Mouse (Mus musculus) neural tube, embryonic 13.5 days (tissue): Measurements from ENCODE around the gene Siah1a. TPM values are rescaled to one million over a fixed set of nuclear protein-coding genes. Genes with fewer than 3 reads are reported as not detected.

Experiments
- ATAC-seq: fragments of 200-750 bp; cut with Nextera tagmentation; 2 replicates; pipeline ENCODE4 v1.8.0; 2017; ENCODE audit warnings: low read depth, mild to moderate bottlenecking, moderate TSS enrichment, moderate library complexity
- H3K27ac ChIP-seq: fragments of 300-500 bp; sonication (generic); replicated peaks from 2 replicates; pipeline ENCODE4 v1.5.1; 2015; ENCODE audit warnings: moderate library complexity, mild to moderate bottlenecking, inconsistent platforms
- H3K27me3 ChIP-seq: fragments of 300-500 bp; sonication (generic); 2 replicates; pipeline ENCODE4 v1.6.1; 2015; ENCODE audit warnings: mild to moderate bottlenecking, inconsistent platforms
- H3K36me3 ChIP-seq: fragments of 300-500 bp; sonication (generic); 2 replicates; pipeline ENCODE4 v1.6.1; 2015; ENCODE audit warnings: mild to moderate bottlenecking, inconsistent platforms
- H3K4me1 ChIP-seq: fragments of 300-500 bp; sonication (generic); replicated peaks from 2 replicates; pipeline ENCODE4 v1.6.1; 2015; ENCODE audit warnings: inconsistent platforms
- H3K4me2 ChIP-seq: fragments of 300-500 bp; sonication (generic); 2 replicates; pipeline ENCODE4 v1.6.1; 2015; ENCODE audit warnings: inconsistent platforms, mild to moderate bottlenecking, moderate library complexity
- H3K4me3 ChIP-seq: fragments of 300-500 bp; sonication (generic); 2 replicates; pipeline ENCODE4 v1.5.1; 2015; ENCODE audit warnings: mild to moderate bottlenecking, inconsistent platforms
- H3K9ac ChIP-seq: fragments of 300-500 bp; sonication (generic); 2 replicates; pipeline ENCODE4 v1.6.1; 2015; ENCODE audit warnings: moderate library complexity, mild to moderate bottlenecking, inconsistent platforms
- H3K9me3 ChIP-seq: fragments of 300-500 bp; sonication (generic); 2 replicates; pipeline ENCODE4 v1.6.1; 2016; ENCODE audit warnings: inconsistent platforms
- WGBS: fragments of 180-500 bp; shearing (Covaris S2); methylation state at CpG from one replicate; pipeline ENCODE4 v1.1.7; 2015; 5-methylcytosine and 5-hydroxymethylcytosine counted together
- polyA plus RNA-seq: library from polyadenylated mRNA; unstranded; fragments of >200 nt; fragmentation: Nextera tagmentation; extraction: Ambion mirVana; gene quantifications from 2 replicates; pipeline ENCODE4 v1.2.1, GENCODE M21; 2015

Gene Siah1a
- polyA plus RNA-seq, 1 experiment from 2014 or later: 86.4 TPM

DNA sequence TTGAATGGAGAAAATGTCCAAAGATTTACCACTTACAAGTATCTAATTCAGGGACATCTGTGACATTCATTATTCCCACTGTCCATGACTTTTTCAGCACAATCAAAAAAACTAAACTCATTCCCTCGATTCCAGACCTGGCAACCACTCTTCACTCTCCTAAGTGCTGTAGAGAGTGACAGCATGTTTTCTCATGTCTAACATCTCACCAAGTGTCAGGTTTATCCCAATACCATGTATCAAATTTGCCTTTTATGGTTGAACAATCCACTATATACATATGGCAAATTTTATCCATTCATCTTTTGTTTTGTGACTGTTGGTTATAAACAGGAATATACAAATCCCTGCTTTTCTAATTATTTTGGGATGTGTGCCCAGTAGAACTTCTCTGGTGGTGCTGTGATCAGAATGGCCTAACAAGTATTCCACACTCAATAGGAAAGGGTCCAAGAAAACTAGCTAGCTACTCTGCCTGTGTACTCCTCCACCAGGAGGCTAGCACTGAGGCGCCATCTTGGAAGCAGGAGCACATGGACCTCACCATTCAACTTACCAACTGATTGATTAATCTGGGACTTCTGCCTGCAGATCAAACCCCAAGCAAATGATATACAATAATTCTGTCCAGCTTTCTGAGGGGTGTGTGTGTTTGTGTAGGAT lies 27.3 kb downstream of the Siah1a start:
- H3K9ac ChIP-seq: no peak overlapping the region

GRCm38 (mm10) chr8:86713407-86714188 lies 32.1 kb downstream of the Siah1a start:
- 40% methylated on average over 14 of the region's 14 CpGs for WGBS
- peak; percentile 79 for ATAC-seq
- Histone ChIP-seq H3K4me1 (peaks cover 22% of the 10 kb centered on the region), H3K9ac (no peak overlapping the region), H3K27ac (peak overlapping the region; percentile 61; the same call in 1 of the 2 replicates), H3K27me3 (no peaks in the 10 kb centered on the region), H3K4me2 (no peak overlapping the region), H3K36me3 (peaks cover 38% of the 10 kb centered on the region), H3K4me3 (no peak overlapping the region), H3K9me3 (no peaks in the 10 kb centered on the region)

More for the DNA sequence above, 27.3 kb downstream of the Siah1a start:
- H3K36me3 ChIP-seq: peaks cover 50% of the 10 kb centered on the region
- H3K4me3 ChIP-seq: no peak overlapping the region
- ATAC-seq: no peak
- no peak overlapping the region for H3K4me2 ChIP-seq
- H3K27ac ChIP-seq: no peak overlapping the region
- WGBS: 91% methylated on average over 2 of the region's 2 CpGs
- no peaks in the 10 kb centered on the region for H3K9me3 ChIP-seq
- H3K4me1 ChIP-seq: peaks cover 11% of the 10 kb centered on the region
- no peaks in the 10 kb centered on the region for H3K27me3 ChIP-seq

GRCm38 (mm10) chr8:86712594-86712993 lies 33.1 kb downstream of the Siah1a start:
- H3K4me1 ChIP-seq: peaks cover 22% of the 10 kb centered on the region
- 92% methylated on average over 3 of the region's 3 CpGs for WGBS
- no peak overlapping the region for H3K9ac ChIP-seq
- H3K36me3 ChIP-seq: peaks cover 32% of the 10 kb centered on the region
- H3K27ac ChIP-seq: peak overlapping the region; percentile 61; the same call in 1 of the 2 replicates
- no peak for ATAC-seq
- no peaks in the 10 kb centered on the region for H3K27me3 ChIP-seq
- H3K4me3 ChIP-seq: no peak overlapping the region
- no peak overlapping the region for H3K4me2 ChIP-seq
- H3K9me3 ChIP-seq: no peaks in the 10 kb centered on the region

DNA sequence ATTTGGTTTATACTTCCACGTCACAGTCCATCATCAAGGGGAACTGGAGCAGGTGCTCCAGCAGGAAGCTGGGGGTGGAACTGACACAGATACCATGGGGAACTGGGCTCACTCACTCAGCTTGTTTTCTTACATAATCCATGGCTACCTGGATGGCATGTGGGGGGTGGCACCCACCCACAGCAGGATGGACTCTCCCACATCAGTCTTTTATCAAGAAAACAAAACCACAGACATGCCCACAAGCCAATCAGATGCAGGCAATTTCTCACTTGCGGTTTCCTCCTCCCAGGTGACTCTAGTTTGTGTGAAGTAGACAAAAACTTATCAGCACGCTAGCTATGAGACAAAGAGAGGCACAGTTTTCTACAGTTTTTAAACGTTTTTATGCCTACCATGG lies 37.9 kb downstream of the Siah1a start:
- no peak for ATAC-seq
- H3K4me3 ChIP-seq: no peak overlapping the region
- H3K9me3 ChIP-seq: no peaks in the 10 kb centered on the region
- peaks cover 5% of the 10 kb centered on the region for H3K4me1 ChIP-seq
- H3K4me2 ChIP-seq: no peak overlapping the region
- H3K36me3 ChIP-seq: peaks cover 13% of the 10 kb centered on the region
- no peak overlapping the region for H3K27ac ChIP-seq
- WGBS: 77% methylated on average over 4 of the region's 4 CpGs
- H3K9ac ChIP-seq: no peak overlapping the region
- H3K27me3 ChIP-seq: no peaks in the 10 kb centered on the region

- H3K4me1 ChIP-seq: no peaks in the 10 kb centered on the region
- no peak overlapping the region for H3K27ac ChIP-seq
- no peak overlapping the region for H3K4me3 ChIP-seq
- H3K9me3 ChIP-seq: no peaks in the 10 kb centered on the region
- ATAC-seq: no peak
- no peak overlapping the region for H3K4me2 ChIP-seq
- H3K27me3 ChIP-seq: no peaks in the 10 kb centered on the region
- WGBS: 88% methylated on average over 5 of the region's 5 CpGs
- H3K9ac ChIP-seq: no peak overlapping the region
- peaks cover 13% of the 10 kb centered on the region for H3K36me3 ChIP-seq
Measured at GRCm38 (mm10) chr8:86706756-86707155, 39.0 kb downstream of the Siah1a start.

GRCm38 (mm10) chr8:86705317-86705716 lies 40.4 kb downstream of the Siah1a start:
- Histone ChIP-seq H3K9me3 (no peaks in the 10 kb centered on the region), H3K9ac (no peak overlapping the region), H3K27me3 (no peaks in the 10 kb centered on the region), H3K4me3 (no peak overlapping the region), H3K36me3 (peaks cover 13% of the 10 kb centered on the region), H3K27ac (no peak overlapping the region), H3K4me2 (no peak overlapping the region), H3K4me1 (no peaks in the 10 kb centered on the region)
- no peak for ATAC-seq
- 85% methylated on average over 3 of the region's 3 CpGs for WGBS

- H3K9me3 ChIP-seq: no peaks in the 10 kb centered on the region
- H3K9ac ChIP-seq: no peak overlapping the region
- no peaks in the 10 kb centered on the region for H3K27me3 ChIP-seq
- H3K36me3 ChIP-seq: peaks cover 10% of the 10 kb centered on the region
- 92% methylated on average over 3 of the region's 3 CpGs for WGBS
- no peak overlapping the region for H3K27ac ChIP-seq
- no peak overlapping the region for H3K4me2 ChIP-seq
- no peaks in the 10 kb centered on the region for H3K4me1 ChIP-seq
- no peak for ATAC-seq
- H3K4me3 ChIP-seq: no peak overlapping the region
Measured at GRCm38 (mm10) chr8:86702453-86702852, 43.3 kb downstream of the Siah1a start.

DNA sequence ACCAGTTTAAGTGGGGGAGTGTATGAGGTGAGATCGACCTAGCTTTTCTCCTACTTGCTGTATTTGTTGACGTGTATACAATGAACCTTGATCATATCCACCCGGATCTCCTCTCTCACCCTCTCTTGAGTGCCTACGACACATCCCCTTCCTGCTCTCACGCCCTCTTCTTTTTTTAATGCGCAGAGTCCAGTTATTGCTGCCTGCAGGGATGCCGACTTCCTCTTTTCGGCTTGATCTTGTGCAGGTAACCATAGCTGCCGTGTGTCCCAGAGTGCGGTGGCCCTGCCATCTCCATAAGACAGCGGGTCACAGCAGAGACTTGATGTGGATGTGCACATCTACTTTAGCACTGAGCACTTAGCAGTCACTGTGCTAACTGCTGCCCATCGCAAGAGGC lies 46.3 kb downstream of the Siah1a start:
- ATAC-seq: no peak
- H3K9me3 ChIP-seq: no peaks in the 10 kb centered on the region
- 92% methylated on average over 12 of the region's 12 CpGs for WGBS

GRCm38 (mm10) chr8:86698811-86699421 lies 46.8 kb downstream of the Siah1a start:
- Histone ChIP-seq H3K4me3 (no peak overlapping the region), H3K4me1 (no peaks in the 10 kb centered on the region), H3K9me3 (no peaks in the 10 kb centered on the region), H3K4me2 (no peak overlapping the region), H3K9ac (no peak overlapping the region), H3K27ac (no peak overlapping the region), H3K36me3 (peaks cover 25% of the 10 kb centered on the region), H3K27me3 (no peaks in the 10 kb centered on the region)
- WGBS: 95% methylated on average over 1 of the region's 1 CpGs
- ATAC-seq: no peak

More for the DNA sequence above, 46.3 kb downstream of the Siah1a start:
- no peak overlapping the region for H3K4me3 ChIP-seq
- no peaks in the 10 kb centered on the region for H3K27me3 ChIP-seq
- no peak overlapping the region for H3K9ac ChIP-seq
- no peak overlapping the region for H3K4me2 ChIP-seq
- H3K27ac ChIP-seq: no peak overlapping the region
- peaks cover 25% of the 10 kb centered on the region for H3K36me3 ChIP-seq
- no peaks in the 10 kb centered on the region for H3K4me1 ChIP-seq

GRCm38 (mm10) chr8:86695703-86696102 lies 50.0 kb downstream of the Siah1a start:
- H3K36me3 ChIP-seq: peaks cover 25% of the 10 kb centered on the region
- no peak overlapping the region for H3K9ac ChIP-seq
- no peaks in the 10 kb centered on the region for H3K9me3 ChIP-seq
- H3K4me1 ChIP-seq: no peaks in the 10 kb centered on the region
- 93% methylated on average over 2 of the region's 2 CpGs for WGBS
- no peak overlapping the region for H3K27ac ChIP-seq
- H3K4me3 ChIP-seq: no peak overlapping the region
- H3K4me2 ChIP-seq: no peak overlapping the region
- ATAC-seq: no peak
- H3K27me3 ChIP-seq: no peaks in the 10 kb centered on the region

GRCm38 (mm10) chr8:86694011-86694410 lies 51.7 kb downstream of the Siah1a start:
- Histone ChIP-seq H3K4me2 (no peak overlapping the region), H3K27me3 (no peaks in the 10 kb centered on the region), H3K9ac (no peak overlapping the region), H3K27ac (no peak overlapping the region), H3K36me3 (peaks cover 15% of the 10 kb centered on the region; the same call in 1 of the 2 replicates), H3K4me3 (no peak overlapping the region), H3K4me1 (no peaks in the 10 kb centered on the region), H3K9me3 (no peaks in the 10 kb centered on the region)
- ATAC-seq: no peak
- WGBS: 80% methylated on average over 1 of the region's 1 CpGs

DNA sequence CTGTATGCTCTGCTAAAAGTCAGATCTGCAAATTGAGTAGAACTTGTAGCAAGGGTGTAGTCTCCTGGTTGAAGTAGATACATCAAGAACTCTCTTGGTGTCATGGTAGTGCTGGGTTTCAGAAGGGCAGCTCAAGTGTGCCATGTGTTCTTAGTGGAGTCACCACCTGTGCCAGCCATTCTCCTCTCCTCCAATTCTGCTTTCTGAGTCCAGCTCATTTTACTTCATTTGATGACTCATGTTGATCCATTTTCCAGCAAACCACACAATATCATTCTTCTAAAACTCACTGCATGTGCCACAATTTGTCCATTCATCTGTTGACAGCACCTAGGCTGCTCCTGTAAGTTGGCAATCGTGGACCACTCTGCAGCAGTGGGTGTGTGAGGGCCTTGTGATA lies 53.6 kb downstream of the Siah1a start:
- Histone ChIP-seq H3K27ac (no peak overlapping the region), H3K4me2 (no peak overlapping the region), H3K9me3 (no peaks in the 10 kb centered on the region), H3K9ac (no peak overlapping the region), H3K36me3 (peaks cover 18% of the 10 kb centered on the region; the same call in 1 of the 2 replicates), H3K4me3 (no peak overlapping the region), H3K27me3 (no peaks in the 10 kb centered on the region), H3K4me1 (no peaks in the 10 kb centered on the region)
- 87% methylated on average over 1 of the region's 1 CpGs for WGBS
- ATAC-seq: no peak
